Mouse (Mus musculus) regulatory T cell (primary cell): ENCODE data around the gene Gk5.

ENCODE experiments used
- in situ Hi-C: fragments of 300-600 bp; cut with MboI, MseI; formaldehyde crosslinking; loops from one replicate; pipeline ENCODE4 v1.15.1; 2025; ENCODE audit warnings: high pct_unique_total_duplicates

Gene Gk5

DNA sequence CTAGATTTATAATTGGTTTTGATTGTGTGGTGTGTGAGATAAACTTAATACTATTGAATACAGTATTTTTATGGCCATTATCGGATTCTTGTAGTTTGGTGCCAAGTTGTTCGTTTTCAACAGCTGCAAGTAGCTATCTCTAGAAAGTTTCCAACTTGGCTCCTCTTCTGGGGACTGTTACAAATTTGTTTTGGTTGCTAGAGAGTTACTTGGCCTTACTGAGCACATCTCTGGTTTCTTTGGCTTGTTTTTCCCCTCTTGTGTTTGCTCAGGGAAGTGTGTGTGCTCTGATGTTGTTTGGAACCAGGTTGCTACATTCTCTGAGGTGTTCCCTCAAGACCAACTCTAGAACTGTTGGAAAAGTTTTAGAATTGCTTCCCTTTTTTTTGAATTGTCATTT is 104.1 kb downstream of the Gk5 start:
- in situ Hi-C loops, result no loop called here

- in situ Hi-C loops, result no loop called here
These were observed 109.1 kb downstream of the Gk5 start for GRCm38 (mm10) chr9:96228285-96228684.

GRCm38 (mm10) chr9:96230271-96230670 is 111.1 kb downstream of the Gk5 start:
- in situ Hi-C loops, result no loop called here
